Mouse (Mus musculus) midbrain, postnatal 0 days (tissue): Measurements from ENCODE around the gene Mdga1. TPM values are rescaled to one million over a fixed set of nuclear protein-coding genes. Genes with fewer than 3 reads are reported as not detected.

Source experiments
- ATAC-seq: fragments of 200-750 bp; cut with Nextera tagmentation; 2 replicates; pipeline ENCODE4 v1.8.0; 2017; ENCODE audit warnings: moderate number of reproducible peaks, mild to moderate bottlenecking, moderate TSS enrichment, moderate library complexity; ENCODE audit not compliant: low FRiP score
- DNase-seq: peaks from one replicate; pipeline ENCODE4 v3.0.0-alpha.2; 2015; ENCODE audit warnings: low spot score
- H3K27ac ChIP-seq: fragments of 300-500 bp; sonication (generic); 2 replicates; pipeline ENCODE4 v1.5.1; 2014; ENCODE audit warnings: low read depth, mild to moderate bottlenecking, low read length, mixed read lengths
- H3K27me3 ChIP-seq: fragments of 300-500 bp; sonication (generic); 2 replicates; pipeline ENCODE4 v1.6.1; 2014; ENCODE audit warnings: low read length, control low read depth, mixed read lengths; ENCODE audit not compliant: insufficient read depth
- H3K36me3 ChIP-seq: fragments of 300-500 bp; sonication (generic); 2 replicates; pipeline ENCODE4 v1.6.1; 2014; ENCODE audit warnings: low read length, control low read depth, mixed read lengths; ENCODE audit not compliant: insufficient read depth
- H3K4me1 ChIP-seq: fragments of 300-500 bp; sonication (generic); 2 replicates; pipeline ENCODE4 v1.6.1; 2014; ENCODE audit warnings: mild to moderate bottlenecking, control low read depth, antibody characterized with exemption, low read length, mixed read lengths; ENCODE audit not compliant: insufficient read depth
- H3K4me2 ChIP-seq: fragments of 300-500 bp; sonication (generic); 2 replicates; pipeline ENCODE4 v1.6.1; 2014; ENCODE audit warnings: low read depth, mild to moderate bottlenecking, low read length, mixed read lengths; ENCODE audit not compliant: poor library complexity, severe bottlenecking
- H3K4me3 ChIP-seq: fragments of 300-500 bp; sonication (generic); 2 replicates; pipeline ENCODE4 v1.5.1; 2014; ENCODE audit warnings: low read depth, mild to moderate bottlenecking, low read length, moderate library complexity
- H3K9ac ChIP-seq: fragments of 300-500 bp; sonication (generic); replicated peaks from 2 replicates; pipeline ENCODE4 v1.6.1; 2014; ENCODE audit warnings: mild to moderate bottlenecking, low read length, moderate library complexity, mixed read lengths; ENCODE audit not compliant: poor library complexity, severe bottlenecking
- H3K9me3 ChIP-seq: fragments of 300-500 bp; sonication (generic); 2 replicates; pipeline ENCODE4 v1.6.1; 2016; ENCODE audit warnings: low read length, control low read depth
- CTCF ChIP-seq: IDR thresholded peaks from 2 replicates; pipeline ENCODE4 v1.5.1; 2016; ENCODE audit warnings: antibody characterized with exemption, mild to moderate bottlenecking
- WGBS: fragments of 180-500 bp; shearing (Covaris S2); extraction: QIAGEN DNeasy Blood & Tissue Kit; methylation state at CpG from one replicate; pipeline ENCODE4 v1.1.7; 2014; 5-methylcytosine and 5-hydroxymethylcytosine counted together
- polyA plus RNA-seq: library from polyadenylated mRNA; unstranded; fragments of >200 nt; fragmentation: Nextera tagmentation; extraction: Ambion mirVana; gene quantifications from 2 replicates; pipeline ENCODE4 v1.2.1, GENCODE M21; 2015
- total RNA-seq: library from RNA; depleted of rRNA; stranded (reverse); fragments of >200 nt; gene quantifications from 2 replicates; pipeline ENCODE4 v1.2.3, GENCODE M21; 2014

The Mdga1 gene
- total and polyA plus RNA-seq, 2 experiments from 2014 or later: 16.9 to 64.7 TPM

DNA sequence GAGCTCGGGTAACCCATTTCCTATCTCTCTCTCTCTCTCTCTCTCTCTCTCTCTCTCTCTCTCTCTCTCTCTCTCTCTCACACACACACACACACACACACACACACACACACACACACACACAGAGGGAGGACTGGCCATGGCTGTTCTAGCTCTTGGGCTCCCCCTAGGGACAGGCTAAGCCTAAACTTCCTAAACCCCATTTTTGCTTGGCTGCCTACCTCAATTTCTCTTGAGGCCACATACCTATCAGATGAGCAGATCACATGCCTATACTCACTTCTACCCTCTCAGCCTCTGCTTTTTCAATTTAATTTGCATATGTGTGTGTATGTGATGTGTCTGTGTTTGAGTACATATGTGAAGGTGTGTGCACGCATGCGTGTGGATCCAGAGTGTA is 111.1 kb downstream of the Mdga1 start:
- ATAC-seq (no peak), DNase-seq (peak; percentile 59)
- H3K9ac ChIP-seq: no peak overlapping the region
- no peaks in the 10 kb centered on the region for H3K27me3 ChIP-seq
- no peak overlapping the region for H3K27ac ChIP-seq
- no peaks in the 10 kb centered on the region; the same call in 1 of the 2 replicates for H3K36me3 ChIP-seq
- TF ChIP-seq CTCF: peak; percentile 61
- WGBS: 85% methylated on average over 3 of the region's 3 CpGs
- no peak overlapping the region for H3K4me3 ChIP-seq
- H3K9me3 ChIP-seq: no peaks in the 10 kb centered on the region
- no peaks in the 10 kb centered on the region for H3K4me1 ChIP-seq
- H3K4me2 ChIP-seq: no peak overlapping the region

GRCm38 (mm10) chr17:29855702-29856580 is 113.9 kb downstream of the Mdga1 start:
- DNase-seq: peak; percentile 73
- no peak for ATAC-seq
- no peaks in the 10 kb centered on the region for H3K27me3 ChIP-seq
- no peak overlapping the region for H3K27ac ChIP-seq
- 61% methylated on average over 18 of the region's 18 CpGs for whole genome bisulfite sequencing
- no peak overlapping the region for H3K4me3 ChIP-seq
- H3K9me3 ChIP-seq: no peaks in the 10 kb centered on the region
- H3K36me3 ChIP-seq: no peaks in the 10 kb centered on the region; the same call in 1 of the 2 replicates
- no peak overlapping the region for H3K9ac ChIP-seq
- no peak for TF ChIP-seq CTCF
- peaks cover 3% of the 10 kb centered on the region; the same call in 1 of the 2 replicates for H3K4me1 ChIP-seq
- H3K4me2 ChIP-seq: no peak overlapping the region

DNA sequence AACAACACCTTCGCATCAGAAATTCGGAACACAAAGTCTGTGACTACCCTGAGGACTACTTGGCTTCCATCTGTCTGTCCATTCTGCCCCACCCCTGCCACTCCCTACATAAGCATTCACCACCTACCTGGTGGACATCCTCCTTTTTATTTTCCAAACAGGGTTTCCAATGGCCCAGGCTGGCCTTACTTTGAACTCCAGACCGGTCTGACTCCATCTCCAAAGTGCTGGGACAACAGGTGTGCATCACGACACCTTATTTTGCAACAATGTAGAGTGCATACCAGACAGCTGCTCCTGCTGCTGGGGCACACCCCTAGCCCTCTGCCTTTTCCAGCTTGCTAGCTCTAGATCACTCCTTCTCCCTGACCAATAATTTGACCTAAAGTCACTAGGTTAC is 115.1 kb downstream of the Mdga1 start:
- TF ChIP-seq CTCF: no peak
- no peak for DNase-seq
- no peaks in the 10 kb centered on the region for H3K9me3 ChIP-seq
- no peaks in the 10 kb centered on the region; the same call in 1 of the 2 replicates for H3K36me3 ChIP-seq
- H3K4me1 ChIP-seq: peaks cover 3% of the 10 kb centered on the region; the same call in 1 of the 2 replicates
- no peak overlapping the region for H3K4me2 ChIP-seq
- H3K27me3 ChIP-seq: no peaks in the 10 kb centered on the region
- 93% methylated on average over 4 of the region's 4 CpGs for WGBS
- no peak for ATAC-seq
- H3K9ac ChIP-seq: no peak overlapping the region
- no peak overlapping the region for H3K4me3 ChIP-seq
- no peak overlapping the region for H3K27ac ChIP-seq

- DNase-seq (no peak), ATAC-seq (no peak)
- peaks cover 3% of the 10 kb centered on the region; the same call in 1 of the 2 replicates for H3K4me1 ChIP-seq
- H3K4me3 ChIP-seq: no peak overlapping the region
- H3K36me3 ChIP-seq: no peaks in the 10 kb centered on the region; the same call in 1 of the 2 replicates
- no peak overlapping the region for H3K9ac ChIP-seq
- no peaks in the 10 kb centered on the region for H3K9me3 ChIP-seq
- 60% methylated on average over 6 of the region's 6 CpGs for WGBS
- H3K4me2 ChIP-seq: no peak overlapping the region
- TF ChIP-seq CTCF: no peak
- no peak overlapping the region for H3K27ac ChIP-seq
- no peaks in the 10 kb centered on the region for H3K27me3 ChIP-seq
These were observed 115.5 kb downstream of the Mdga1 start for GRCm38 (mm10) chr17:29854388-29854787.

DNA sequence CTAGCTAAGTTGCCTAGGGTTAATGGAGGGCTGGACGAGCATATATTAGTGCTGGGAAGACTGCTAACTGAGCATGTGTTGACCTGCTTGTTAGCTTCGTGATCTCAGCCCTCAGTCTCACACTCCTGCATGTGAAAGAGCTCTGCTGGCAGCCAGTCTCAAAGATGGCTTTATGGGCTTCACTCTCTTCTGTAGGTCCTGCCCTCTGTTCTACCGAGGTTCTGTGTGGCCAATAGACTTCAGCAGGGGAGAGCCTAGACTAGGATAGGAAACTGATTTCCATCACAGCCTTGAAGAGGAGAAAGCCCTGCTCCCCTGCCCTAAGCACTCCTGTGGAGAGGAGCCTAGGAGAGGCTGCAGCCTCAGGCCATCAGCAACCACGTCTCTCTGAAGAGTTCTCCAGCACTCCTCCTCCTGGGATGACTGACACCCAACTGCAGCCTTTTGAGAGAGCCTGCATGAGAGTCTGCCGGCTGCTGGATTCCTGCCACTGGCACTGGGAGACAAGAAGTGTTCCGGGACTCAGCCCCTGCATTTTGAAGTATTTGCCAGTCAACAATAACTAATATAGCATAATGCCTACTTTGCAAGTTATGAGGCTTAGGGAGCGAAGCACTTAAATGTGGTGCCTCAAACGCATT is 116.9 kb downstream of the Mdga1 start:
- TF ChIP-seq CTCF: no peak
- H3K4me1 ChIP-seq: peaks cover 3% of the 10 kb centered on the region; the same call in 1 of the 2 replicates
- 41% methylated on average over 8 of the region's 8 CpGs for WGBS
- ATAC-seq (no peak), DNase-seq (peak; percentile 60)
- no peaks in the 10 kb centered on the region for H3K9me3 ChIP-seq
- H3K27me3 ChIP-seq: no peaks in the 10 kb centered on the region
- no peak overlapping the region for H3K4me2 ChIP-seq
- H3K36me3 ChIP-seq: no peaks in the 10 kb centered on the region; the same call in 1 of the 2 replicates
- no peak overlapping the region for H3K9ac ChIP-seq
- no peak overlapping the region for H3K4me3 ChIP-seq
- no peak overlapping the region for H3K27ac ChIP-seq

- Histone ChIP-seq H3K27ac (no peak overlapping the region), H3K27me3 (no peaks in the 10 kb centered on the region), H3K9me3 (no peaks in the 10 kb centered on the region), H3K36me3 (no peaks in the 10 kb centered on the region), H3K4me1 (peaks cover 3% of the 10 kb centered on the region; the same call in 1 of the 2 replicates), H3K9ac (no peak overlapping the region), H3K4me2 (no peak overlapping the region), H3K4me3 (no peak overlapping the region)
- 89% methylated on average over 13 of the region's 13 CpGs for WGBS
- DNase-seq: no peak
- ATAC-seq: no peak
- no peak for TF ChIP-seq CTCF
These were observed 120.5 kb downstream of the Mdga1 start for GRCm38 (mm10) chr17:29849436-29849797.
